Mouse (Mus musculus) hindbrain, embryonic 11.5 days (tissue): ENCODE results near the gene Chka. TPM values are rescaled to one million over a fixed set of nuclear protein-coding genes. Genes with fewer than 3 reads are reported as not detected.
A peak's percentile ranks its signal among the peaks of the same experiment; 100 is the strongest.

ENCODE experiments used
- ATAC-seq: fragments of 200-750 bp; cut with Nextera tagmentation; 2 replicates; pipeline ENCODE4 v1.8.0; 2017; ENCODE audit warnings: mild to moderate bottlenecking, moderate TSS enrichment, moderate library complexity; ENCODE audit not compliant: low FRiP score
- DNase-seq: peaks from one replicate; pipeline ENCODE4 v3.0.0-alpha.2; 2015; ENCODE audit warnings: low spot score
- H3K27ac ChIP-seq: fragments of 300-500 bp; sonication (generic); 2 replicates; pipeline ENCODE4 v1.5.1; 2014; ENCODE audit warnings: mild to moderate bottlenecking, low read depth, low read length
- H3K27me3 ChIP-seq: fragments of 300-500 bp; sonication (generic); 2 replicates; pipeline ENCODE4 v1.6.1; 2014; ENCODE audit warnings: mild to moderate bottlenecking, low read length, moderate library complexity, mixed read lengths; ENCODE audit not compliant: control insufficient read depth, insufficient read depth
- H3K36me3 ChIP-seq: fragments of 300-500 bp; sonication (generic); 2 replicates; pipeline ENCODE4 v1.6.1; 2014; ENCODE audit warnings: mild to moderate bottlenecking, low read length, moderate library complexity, mixed read lengths; ENCODE audit not compliant: control insufficient read depth, insufficient read depth
- H3K4me1 ChIP-seq: fragments of 300-500 bp; sonication (generic); replicated peaks from 2 replicates; pipeline ENCODE4 v1.6.1; 2014; ENCODE audit warnings: low read length, mixed read lengths; ENCODE audit not compliant: control insufficient read depth, insufficient read depth
- H3K4me2 ChIP-seq: fragments of 300-500 bp; sonication (generic); replicated peaks from 2 replicates; pipeline ENCODE4 v1.6.1; 2014; ENCODE audit warnings: mild to moderate bottlenecking, low read depth, low read length
- H3K4me3 ChIP-seq: fragments of 300-500 bp; sonication (generic); 2 replicates; pipeline ENCODE4 v1.5.1; 2014; ENCODE audit warnings: low read depth, low read length
- H3K9ac ChIP-seq: fragments of 300-500 bp; sonication (generic); 2 replicates; pipeline ENCODE4 v1.6.1; 2014; ENCODE audit warnings: low read depth, low read length
- H3K9me3 ChIP-seq: fragments of 300-500 bp; sonication (generic); 2 replicates; pipeline ENCODE4 v1.6.1; 2016; ENCODE audit warnings: low read length; ENCODE audit not compliant: control insufficient read depth
- WGBS: fragments of 180-500 bp; shearing (Covaris S2); extraction: QIAGEN DNeasy Blood & Tissue Kit; methylation state at CpG from one replicate; pipeline ENCODE4 v1.1.7; 2014; 5-methylcytosine and 5-hydroxymethylcytosine counted together
- polyA plus RNA-seq: library from polyadenylated mRNA; unstranded; fragments of >200 nt; fragmentation: Nextera tagmentation; extraction: Ambion mirVana; gene quantifications from 2 replicates; pipeline ENCODE4 v1.2.1, GENCODE M21; 2014

Chka gene
- polyA plus RNA-seq, result 50.3 and 63.7 TPM in 2 replicates

GRCm38 (mm10) chr19:3851502-3851962, at the start of gene Chka:
Chka (plus strand) TSS chr19:3851773.
- peak within 1 kb of the TSS; percentile 97 for H3K27ac ChIP-seq

GRCm38 (mm10) chr19:3805526-3805925, 46.0 kb upstream of the Chka start:
- Histone ChIP-seq H3K9ac (no peak overlapping the region), H3K4me3 (no peak overlapping the region), H3K27ac (no peak overlapping the region), H3K27me3 (no peaks in the 10 kb centered on the region), H3K36me3 (peaks cover 13% of the 10 kb centered on the region), H3K9me3 (no peaks in the 10 kb centered on the region), H3K4me1 (no peaks in the 10 kb centered on the region), H3K4me2 (no peak overlapping the region)
- ATAC-seq (no peak), DNase-seq (no peak)
- 89% methylated on average over 7 of the region's 7 CpGs for WGBS

More at GRCm38 (mm10) chr19:3851502-3851962, at the start of gene Chka:
- peak; percentile 98 for ATAC-seq
- H3K27me3 ChIP-seq, result no peaks in the 10 kb centered on the region
- peak; percentile 97 for DNase-seq
- peak within 1 kb of the TSS; percentile 89 for H3K9ac ChIP-seq
- peaks cover 4% of the 10 kb centered on the region; the same call in 1 of the 2 replicates for H3K4me1 ChIP-seq
- H3K36me3 ChIP-seq, result no peaks in the 10 kb centered on the region
- H3K4me2 ChIP-seq, result peak within 1 kb of the TSS; percentile 85
- H3K4me3 ChIP-seq, result peak within 1 kb of the TSS; percentile 87
- WGBS, result under 1% methylated on average over 37 of the region's 54 CpGs
- no peaks in the 10 kb centered on the region for H3K9me3 ChIP-seq

- Histone ChIP-seq H3K36me3 (peaks cover 10% of the 10 kb centered on the region), H3K9me3 (no peaks in the 10 kb centered on the region), H3K27ac (no peak overlapping the region), H3K27me3 (no peaks in the 10 kb centered on the region), H3K9ac (no peak overlapping the region), H3K4me2 (no peak overlapping the region), H3K4me3 (no peak overlapping the region), H3K4me1 (no peaks in the 10 kb centered on the region)
- WGBS, result 94% methylated on average over 10 of the region's 10 CpGs
- ATAC-seq (no peak), DNase-seq (no peak)
Observed at GRCm38 (mm10) chr19:3810536-3811233, 40.9 kb upstream of the Chka start.

- Histone ChIP-seq H3K4me1 (no peaks in the 10 kb centered on the region), H3K36me3 (peaks cover 7% of the 10 kb centered on the region; the same call in 1 of the 2 replicates), H3K9me3 (no peaks in the 10 kb centered on the region), H3K9ac (no peak overlapping the region), H3K27me3 (no peaks in the 10 kb centered on the region), H3K4me3 (no peak overlapping the region), H3K27ac (no peak overlapping the region), H3K4me2 (no peak overlapping the region)
- 91% methylated on average over 10 of the region's 10 CpGs for WGBS
- ATAC-seq (no peak), DNase-seq (no peak)
Observed at GRCm38 (mm10) chr19:3814461-3814860, 37.1 kb upstream of the Chka start.

- peaks cover 5% of the 10 kb centered on the region; the same call in 1 of the 2 replicates for H3K36me3 ChIP-seq
- H3K4me3 ChIP-seq, result no peak overlapping the region
Observed at GRCm38 (mm10) chr19:3815824-3816223, 35.7 kb upstream of the Chka start.

GRCm38 (mm10) chr19:3819080-3819479, 32.5 kb upstream of the Chka start:
- no peak overlapping the region for H3K9ac ChIP-seq
- H3K4me1 ChIP-seq, result no peaks in the 10 kb centered on the region
- H3K4me2 ChIP-seq, result no peak overlapping the region
- DNase-seq (no peak), ATAC-seq (no peak)
- H3K27me3 ChIP-seq, result no peaks in the 10 kb centered on the region
- 71% methylated on average over 2 of the region's 2 CpGs for WGBS
- H3K27ac ChIP-seq, result no peak overlapping the region
- no peaks in the 10 kb centered on the region for H3K9me3 ChIP-seq
- no peak overlapping the region for H3K4me3 ChIP-seq
- H3K36me3 ChIP-seq, result peaks cover 5% of the 10 kb centered on the region; the same call in 1 of the 2 replicates

More at GRCm38 (mm10) chr19:3815824-3816223, 35.7 kb upstream of the Chka start:
- H3K27me3 ChIP-seq, result no peaks in the 10 kb centered on the region
- DNase-seq, result no peak
- H3K27ac ChIP-seq, result no peak overlapping the region
- no peak overlapping the region for H3K4me2 ChIP-seq
- ATAC-seq, result no peak
- H3K9ac ChIP-seq, result no peak overlapping the region
- 93% methylated on average over 12 of the region's 12 CpGs for WGBS
- no peaks in the 10 kb centered on the region for H3K4me1 ChIP-seq
- no peaks in the 10 kb centered on the region for H3K9me3 ChIP-seq

- H3K4me1 ChIP-seq, result no peaks in the 10 kb centered on the region
- no peaks in the 10 kb centered on the region for H3K9me3 ChIP-seq
- 90% methylated on average over 2 of the region's 2 CpGs for WGBS
- H3K4me3 ChIP-seq, result no peak overlapping the region
- DNase-seq, result no peak
- no peak overlapping the region for H3K27ac ChIP-seq
- H3K27me3 ChIP-seq, result no peaks in the 10 kb centered on the region
- no peak overlapping the region for H3K9ac ChIP-seq
- no peak overlapping the region for H3K4me2 ChIP-seq
- no peak for ATAC-seq
- H3K36me3 ChIP-seq, result no peaks in the 10 kb centered on the region
Observed at GRCm38 (mm10) chr19:3819899-3820444, 31.6 kb upstream of the Chka start.

GRCm38 (mm10) chr19:3825044-3825443, 26.5 kb upstream of the Chka start:
- H3K4me2 ChIP-seq, result no peak overlapping the region
- no peaks in the 10 kb centered on the region for H3K4me1 ChIP-seq
- no peak overlapping the region for H3K4me3 ChIP-seq
- DNase-seq (no peak), ATAC-seq (no peak)
- H3K9ac ChIP-seq, result no peak overlapping the region
- H3K9me3 ChIP-seq, result no peaks in the 10 kb centered on the region
- H3K36me3 ChIP-seq, result no peaks in the 10 kb centered on the region
- H3K27me3 ChIP-seq, result no peaks in the 10 kb centered on the region
- H3K27ac ChIP-seq, result no peak overlapping the region

GRCm38 (mm10) chr19:3829863-3830262, 21.7 kb upstream of the Chka start:
- no peak overlapping the region for H3K27ac ChIP-seq
- no peak overlapping the region for H3K9ac ChIP-seq
- 85% methylated on average over 3 of the region's 3 CpGs for WGBS
- no peaks in the 10 kb centered on the region for H3K4me1 ChIP-seq
- H3K36me3 ChIP-seq, result no peaks in the 10 kb centered on the region
- no peak overlapping the region for H3K4me3 ChIP-seq
- H3K27me3 ChIP-seq, result no peaks in the 10 kb centered on the region
- ATAC-seq (no peak), DNase-seq (no peak)
- H3K9me3 ChIP-seq, result no peaks in the 10 kb centered on the region
- no peak overlapping the region for H3K4me2 ChIP-seq
